Mouse (Mus musculus) mesoderm, embryonic 11.5 days (tissue): ENCODE measurements around the gene Mast1.
A peak's percentile ranks its signal among the peaks of the same experiment; 100 is the strongest.
"Not testable (repeated sequence)": the region's sequence is repeated elsewhere in the genome, so short reads cannot be mapped to it uniquely, and the experiment has no call there.

Source experiments
- DNase-seq: peaks from one replicate; pipeline ENCODE4 v3.0.0-alpha.2; 2012; ENCODE audit warnings: low read depth, low spot score

Gene Mast1

DNA sequence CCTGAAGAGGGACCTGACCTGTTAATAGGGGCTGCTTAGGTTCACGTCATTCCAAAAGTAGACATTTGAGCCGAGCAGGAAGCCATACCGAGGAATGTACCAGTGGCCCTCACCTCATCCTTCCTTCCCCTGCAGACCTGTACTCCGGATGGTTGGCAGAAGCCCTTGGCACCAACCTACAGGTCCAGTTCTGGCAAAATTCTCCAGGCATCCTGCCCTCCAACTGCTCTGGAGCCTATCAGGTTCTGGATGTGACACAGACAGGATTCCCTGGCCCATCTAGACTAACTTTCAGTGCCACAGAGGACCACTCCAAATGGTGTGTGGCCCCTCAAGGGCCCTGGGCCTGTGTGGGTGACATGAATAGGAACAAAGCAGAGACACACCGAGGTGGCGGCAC lies 26.6 kb downstream of the Mast1 start:
- DNase-seq: no peak

DNA sequence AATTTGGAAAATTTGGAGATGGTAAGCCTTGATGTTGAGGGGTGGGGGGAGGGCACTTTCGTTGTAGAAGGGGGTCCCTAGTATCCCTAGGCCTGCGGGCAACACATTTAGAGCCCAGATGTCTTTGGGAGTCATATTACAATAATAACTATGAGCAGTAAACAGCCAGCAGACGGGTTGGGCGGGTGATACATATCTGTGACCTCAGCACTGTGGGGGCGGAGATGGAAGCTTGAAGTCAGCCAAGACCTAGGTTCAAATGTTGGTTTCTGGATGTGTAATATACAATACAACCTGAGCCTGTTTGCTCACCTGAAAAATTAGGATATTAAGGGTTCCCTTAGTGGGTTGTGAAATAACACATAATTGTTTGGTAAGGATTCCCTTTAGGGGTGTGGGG lies 27.2 kb downstream of the Mast1 start:
- DNase-seq: no peak

DNA sequence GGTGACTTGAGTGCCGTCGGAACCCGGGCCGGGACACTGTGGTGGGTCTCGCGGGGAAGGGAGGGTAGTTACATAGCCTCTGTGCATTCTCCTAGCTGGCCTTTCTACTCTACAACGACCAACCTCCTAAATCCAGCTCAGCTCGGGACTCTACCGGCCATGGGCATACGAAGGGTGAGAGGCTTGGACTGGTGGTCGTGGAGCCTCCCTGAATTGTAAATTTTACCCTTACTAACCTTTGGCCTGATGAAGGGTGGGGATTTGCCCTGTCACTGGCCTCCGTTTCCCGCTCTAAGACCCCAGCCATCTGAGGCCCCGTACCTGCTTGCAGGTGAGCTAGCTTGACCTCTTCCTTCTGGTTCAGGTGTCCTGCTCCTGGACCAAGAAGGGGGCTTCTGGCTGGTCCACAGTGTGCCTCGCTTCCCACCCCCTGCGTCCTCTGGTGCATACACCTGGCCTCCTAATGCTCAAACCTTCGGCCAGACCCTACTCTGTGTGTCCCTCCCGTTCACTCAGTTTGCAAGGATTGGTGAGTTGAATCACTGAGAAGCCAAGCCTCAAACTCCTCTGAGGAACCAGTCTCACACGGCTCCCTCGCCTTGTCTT lies 27.9 kb downstream of the Mast1 start:
- DNase-seq: no peak

DNA sequence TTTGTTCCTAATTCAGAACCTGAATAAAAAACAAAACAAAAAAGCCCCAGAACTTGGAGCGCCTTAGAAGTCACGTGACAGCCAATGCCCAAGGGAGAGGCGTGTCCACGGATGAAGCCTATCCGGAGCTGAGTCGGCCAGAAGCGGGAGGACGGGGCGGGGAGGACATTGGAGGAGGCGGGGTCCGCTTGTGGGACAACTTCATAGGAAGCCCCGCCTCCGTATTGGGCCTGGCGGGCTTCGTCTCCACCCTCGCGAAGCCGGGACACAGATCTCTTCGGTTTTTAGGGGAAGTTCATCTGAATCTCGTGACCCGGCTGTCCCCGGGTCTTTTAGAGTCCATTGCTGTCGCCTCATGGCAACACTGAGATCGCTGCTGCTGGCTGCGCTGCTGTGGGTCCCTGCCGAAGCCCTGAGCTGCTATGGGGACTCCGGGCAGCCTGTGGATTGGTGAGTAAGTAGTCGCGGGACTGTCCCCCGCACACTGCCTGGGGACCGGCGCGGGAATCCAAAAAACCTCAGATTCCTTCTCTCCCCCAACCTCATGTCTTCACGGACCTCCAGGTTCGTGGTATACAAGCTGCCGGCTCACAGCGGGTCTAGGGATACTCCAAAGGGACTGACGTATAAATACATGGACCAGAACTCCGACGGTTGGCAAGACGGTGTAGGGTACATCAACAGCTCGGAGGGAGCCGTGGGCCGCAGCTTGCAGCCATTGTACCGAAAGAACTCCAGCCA lies 28.6 kb downstream of the Mast1 start, which contains the start of gene Dnase2a:
Gene Dnase2a (plus strand): TSS at position 140 of the 741 bp plus-strand sequence.
- peak; percentile 97 for DNase-seq

DNA sequence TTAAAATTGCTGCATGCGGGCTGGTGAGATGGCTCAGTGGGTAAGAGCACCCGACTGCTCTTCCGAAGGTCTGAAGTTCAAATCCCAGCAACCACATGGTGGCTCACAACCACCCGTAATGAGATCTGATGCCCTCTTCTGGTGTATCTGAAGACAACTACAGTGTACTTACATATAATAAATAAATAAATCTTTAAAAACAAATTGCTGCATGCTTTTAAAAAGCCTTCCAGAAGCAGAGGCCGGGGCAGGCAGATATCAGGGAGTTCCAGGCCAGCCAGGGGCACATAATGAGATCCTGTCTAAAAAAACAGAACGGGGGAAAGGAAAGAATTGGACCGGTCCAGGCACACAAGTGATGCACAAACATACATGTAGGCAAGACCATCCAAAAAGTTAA lies 29.2 kb downstream of the Mast1 start:
- DNase-seq: not testable (repeated sequence)

DNA sequence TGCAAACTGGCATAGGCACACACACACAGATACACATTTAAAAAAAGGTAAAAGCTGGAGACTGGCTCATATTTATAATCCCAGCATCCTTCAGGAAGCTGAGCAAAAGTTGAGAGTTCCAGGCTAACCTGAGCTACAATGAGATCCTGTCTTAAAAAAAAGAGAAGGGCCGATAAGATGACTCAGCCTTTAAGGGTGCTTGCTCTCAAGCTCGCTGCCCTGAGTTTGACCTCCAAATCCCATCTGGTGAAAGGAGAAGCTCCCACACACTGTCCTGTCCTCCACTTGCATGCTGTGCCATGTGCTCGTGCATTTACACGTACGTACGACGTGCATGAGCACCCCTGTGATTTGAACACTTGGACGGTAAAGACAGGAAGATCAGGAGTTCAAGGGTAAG lies 29.7 kb downstream of the Mast1 start:
- DNase-seq: no peak

DNA sequence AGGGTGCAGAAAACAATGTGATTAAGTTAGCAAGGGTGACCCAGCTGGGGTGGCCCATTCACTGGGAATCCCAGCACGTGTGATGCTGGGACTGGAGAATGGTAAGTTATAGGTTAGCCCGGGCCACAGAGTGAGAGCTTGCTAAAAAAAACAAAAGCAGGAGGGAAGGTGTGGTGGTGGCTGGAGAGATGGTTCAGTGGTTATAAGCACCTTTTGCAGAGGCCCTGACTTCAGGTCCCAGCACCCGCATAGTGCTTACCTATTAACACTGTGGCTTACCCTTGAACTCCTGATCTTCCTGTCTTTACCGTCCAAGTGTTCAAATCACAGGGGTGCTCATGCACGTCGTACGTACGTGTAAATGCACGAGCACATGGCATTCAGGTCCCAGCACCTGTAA lies 30.1 kb downstream of the Mast1 start:
- no peak for DNase-seq

DNA sequence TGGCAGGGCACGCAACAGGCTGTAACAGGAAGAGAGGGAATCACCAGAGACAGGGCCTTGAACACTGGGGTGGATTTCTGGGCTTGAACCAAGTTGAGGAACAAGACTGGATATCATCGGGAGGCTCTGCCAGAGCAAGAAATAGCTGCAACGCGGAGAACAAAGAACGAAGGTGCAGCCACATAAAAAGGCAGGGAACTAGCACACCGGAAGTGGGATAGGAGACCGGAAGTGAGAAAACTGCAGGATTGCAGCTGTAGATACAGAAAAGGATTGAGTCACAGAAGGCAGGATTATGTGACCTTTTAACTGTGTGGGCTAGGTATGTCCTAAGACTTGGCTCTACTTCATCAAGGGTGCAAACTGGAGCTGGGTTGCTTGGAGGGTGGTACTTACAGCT lies 32.8 kb downstream of the Mast1 start:
- DNase-seq: no peak

DNA sequence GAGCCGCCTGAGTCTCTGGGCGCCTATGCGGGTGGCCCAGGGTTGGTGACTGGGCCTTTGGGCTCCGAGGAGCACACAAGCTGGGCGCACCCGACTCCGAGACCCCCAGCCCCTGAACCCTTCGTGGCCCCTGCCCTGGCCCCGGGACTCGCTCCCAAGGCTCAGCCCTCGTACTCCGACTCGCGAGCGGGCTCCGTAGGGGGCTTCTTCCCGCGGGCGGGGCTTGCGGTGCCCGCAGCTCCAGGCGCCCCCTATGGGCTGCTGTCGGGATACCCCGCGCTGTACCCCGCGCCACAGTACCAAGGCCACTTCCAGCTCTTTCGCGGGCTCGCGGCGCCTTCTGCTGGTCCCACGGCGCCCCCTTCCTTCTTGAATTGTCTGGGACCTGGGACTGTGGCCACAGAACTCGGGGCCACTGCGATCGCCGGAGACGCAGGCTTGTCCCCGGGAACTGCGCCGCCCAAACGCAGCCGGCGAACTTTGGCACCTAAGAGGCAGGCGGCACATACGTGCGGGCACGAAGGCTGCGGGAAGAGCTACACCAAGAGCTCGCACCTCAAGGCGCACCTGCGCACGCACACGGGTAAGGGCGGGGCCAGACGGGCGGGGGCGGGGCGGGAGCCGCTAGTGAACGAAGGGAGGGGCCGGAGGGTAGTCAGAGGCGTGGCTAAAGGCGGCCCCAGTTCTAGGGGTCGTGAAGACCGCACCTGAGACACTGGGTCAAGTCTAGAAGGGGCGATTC lies 34.1 kb downstream of the Mast1 start:
- peak; percentile 90 for DNase-seq

DNA sequence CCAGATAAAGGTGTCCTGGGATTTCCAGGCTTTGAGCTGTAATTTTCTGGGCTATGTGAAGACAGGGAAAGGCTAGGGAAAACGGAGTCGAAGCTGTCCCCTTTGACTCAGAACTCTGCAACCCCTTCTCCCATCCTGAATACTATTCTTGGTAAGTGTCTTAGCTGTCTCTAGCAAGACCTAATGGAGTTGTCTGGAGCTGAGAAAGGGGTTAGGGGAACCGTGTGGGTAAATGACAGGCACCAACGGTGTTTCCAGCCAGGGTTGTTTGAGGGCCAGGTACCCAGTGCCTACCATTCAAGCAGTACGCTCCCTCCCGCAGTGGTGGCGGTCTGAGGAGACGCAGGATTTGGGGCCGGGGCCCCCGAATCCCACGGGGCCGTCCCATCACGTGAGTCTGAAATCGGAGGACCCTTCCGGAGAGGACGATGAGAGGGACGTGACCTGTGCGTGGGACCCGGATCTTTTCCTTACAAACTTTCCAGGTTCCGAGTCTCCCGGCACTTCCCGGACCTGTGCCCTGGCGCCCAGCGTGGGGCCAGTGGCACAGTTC lies 34.7 kb downstream of the Mast1 start:
- no peak for DNase-seq

DNA sequence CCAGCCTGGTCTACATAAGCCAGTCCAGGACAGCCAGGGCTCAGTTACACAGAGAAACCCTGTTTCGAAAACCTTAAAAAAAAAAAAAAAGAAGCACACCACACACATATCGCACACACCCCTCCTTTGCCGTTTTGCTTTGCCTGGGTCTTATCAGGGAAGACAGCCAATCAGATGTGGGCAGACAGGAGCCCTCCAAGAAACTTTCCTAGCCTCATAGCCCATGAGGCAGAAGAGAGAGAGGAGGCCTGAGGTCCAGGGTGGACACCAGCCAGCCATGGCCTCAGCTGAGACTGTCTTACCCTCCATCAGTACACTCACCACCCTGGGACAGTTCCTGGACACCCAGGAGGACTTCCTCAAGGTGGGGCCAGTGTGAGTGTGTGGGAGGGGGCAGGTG lies 35.4 kb downstream of the Mast1 start, which contains the start of gene Klf1:
Gene Klf1 (plus strand): TSS at position 177 of the 400 bp plus-strand sequence.
- no peak for DNase-seq

DNA sequence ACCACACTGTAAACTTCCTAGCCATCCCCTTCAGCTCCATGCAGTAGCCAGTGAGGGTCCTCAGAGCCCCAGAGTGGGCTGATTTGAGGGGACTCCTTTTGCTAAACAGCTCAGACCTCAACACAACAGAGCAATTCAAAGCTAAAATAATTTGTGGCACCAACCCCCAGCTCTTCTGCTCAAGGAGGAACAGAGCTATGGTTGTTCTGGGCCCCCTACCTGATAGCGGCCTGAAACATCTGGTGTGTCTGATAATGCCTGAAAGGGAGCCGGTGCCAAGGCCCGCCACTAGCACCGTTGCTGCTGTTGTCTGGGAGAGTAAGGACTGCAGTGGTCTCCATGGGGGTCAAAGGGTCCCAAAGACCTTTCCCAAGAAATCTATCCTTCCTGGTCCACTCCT lies 36.1 kb downstream of the Mast1 start:
- DNase-seq: no peak

DNA sequence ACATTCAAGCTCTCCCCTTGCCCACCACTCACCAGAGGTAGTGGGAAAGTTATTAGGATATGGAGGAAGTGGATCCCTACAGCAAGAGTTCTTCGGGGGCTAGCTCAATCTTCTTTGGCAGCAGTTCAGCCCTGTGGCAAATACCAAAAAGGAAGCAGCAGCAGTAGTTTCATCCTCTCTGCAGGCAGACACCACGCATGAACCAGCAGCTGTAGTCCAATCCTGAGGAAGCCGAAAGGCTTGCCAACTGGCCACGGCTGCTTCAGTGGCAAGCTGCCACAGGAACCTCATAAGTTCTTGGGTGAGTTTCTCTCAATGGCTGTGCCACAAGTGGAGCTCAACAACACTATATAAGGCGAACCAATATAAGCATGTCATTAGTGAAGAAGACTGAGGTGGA lies 41.2 kb downstream of the Mast1 start:
- DNase-seq: no peak

DNA sequence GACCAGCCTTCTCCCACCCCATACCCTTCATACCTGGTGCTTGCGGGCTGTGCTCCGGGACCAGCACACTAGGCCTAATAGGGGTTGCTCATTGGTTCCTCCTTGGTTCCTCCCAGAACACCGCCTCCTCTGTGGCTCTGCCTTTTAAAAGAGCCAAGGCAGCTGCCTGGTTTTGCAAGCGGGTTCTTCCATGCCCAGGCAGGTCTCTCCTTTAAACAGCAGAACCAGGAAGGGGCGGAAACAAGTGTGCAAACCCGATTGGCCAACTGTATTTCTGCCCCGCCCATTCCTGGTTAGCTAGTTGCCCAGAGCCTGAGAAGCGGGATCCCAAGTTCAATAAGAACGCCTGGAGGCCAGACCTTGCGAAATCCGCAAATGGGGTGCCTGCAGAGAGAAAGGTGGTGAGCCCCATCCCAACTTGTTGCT lies 43.4 kb downstream of the Mast1 start, which contains the start of gene Gcdh:
Gene Gcdh (minus strand): TSS at position 213 of the 426 bp plus-strand sequence.
- peak; percentile 92 for DNase-seq

DNA sequence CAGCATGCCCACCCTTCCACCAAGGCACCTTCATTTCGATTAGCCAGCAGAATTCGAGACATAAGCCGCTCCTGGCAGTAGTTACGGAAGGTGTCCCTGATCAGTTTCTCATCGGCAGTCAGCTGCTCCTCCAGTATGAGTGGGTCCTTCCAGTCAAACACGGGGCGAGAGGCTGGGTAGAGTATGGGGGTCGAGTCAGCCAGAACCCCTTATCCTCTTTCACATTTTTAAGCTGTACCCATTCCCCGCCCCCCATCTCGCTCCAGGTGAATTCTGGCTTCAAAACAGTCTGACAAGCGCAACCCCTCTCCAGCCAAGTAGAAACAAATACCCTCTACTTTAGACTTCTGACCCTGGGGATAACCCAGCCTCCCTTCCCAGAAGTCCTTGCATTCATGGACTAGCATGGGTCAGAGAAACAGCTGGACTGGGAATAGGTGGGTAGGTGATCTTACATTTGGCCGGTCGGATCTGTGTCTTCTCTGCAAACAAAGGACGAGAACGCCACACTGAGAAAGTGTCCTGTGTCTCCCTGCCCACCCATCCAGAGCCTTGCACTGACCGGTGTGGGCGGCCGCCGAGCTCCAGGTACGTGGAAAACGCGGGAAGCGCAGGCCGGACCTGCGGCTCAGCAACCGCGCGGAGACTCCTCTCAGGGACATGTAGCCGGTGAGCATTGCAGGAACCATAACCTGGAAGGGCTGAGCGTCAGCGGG lies 44.0 kb downstream of the Mast1 start:
- no peak for DNase-seq

DNA sequence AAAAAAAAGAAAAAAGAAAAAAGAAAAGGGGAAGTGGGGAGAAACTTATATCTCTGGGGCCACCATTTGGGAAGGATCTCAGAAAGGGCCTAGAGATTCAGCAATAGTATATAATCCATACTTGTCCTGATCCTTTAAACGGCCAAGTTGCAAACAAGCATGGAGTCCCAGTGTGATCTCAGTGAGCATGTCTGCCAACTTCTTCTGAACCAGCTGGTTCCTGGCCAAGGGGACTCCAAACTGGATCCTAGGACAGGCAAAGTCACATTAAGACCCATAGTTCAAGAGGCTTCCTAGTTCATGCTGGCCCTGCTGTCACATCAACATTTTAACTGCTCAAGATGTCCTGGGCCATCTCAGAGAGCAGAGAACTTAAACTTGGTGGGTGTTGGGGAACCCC lies 48.0 kb downstream of the Mast1 start:
- no peak for DNase-seq

DNA sequence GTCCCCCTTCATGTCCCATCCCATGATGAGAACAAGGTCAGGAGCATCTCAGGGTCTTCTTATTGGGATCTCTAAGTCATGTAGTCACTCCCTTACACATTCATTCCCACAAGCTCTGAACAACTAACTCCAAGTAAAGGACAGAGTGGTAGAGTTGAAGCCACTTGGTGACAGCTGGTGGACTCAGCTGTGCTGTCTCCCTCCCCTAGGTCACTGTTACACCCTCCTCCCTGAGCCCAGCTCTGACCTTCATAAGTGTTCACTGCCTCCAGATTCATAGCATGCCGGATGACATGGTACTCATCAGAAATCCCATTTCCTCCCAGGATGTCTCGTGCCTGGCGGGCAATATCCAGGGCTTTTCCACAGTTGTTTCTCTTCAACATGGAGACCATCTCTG lies 48.9 kb downstream of the Mast1 start:
- DNase-seq: no peak

DNA sequence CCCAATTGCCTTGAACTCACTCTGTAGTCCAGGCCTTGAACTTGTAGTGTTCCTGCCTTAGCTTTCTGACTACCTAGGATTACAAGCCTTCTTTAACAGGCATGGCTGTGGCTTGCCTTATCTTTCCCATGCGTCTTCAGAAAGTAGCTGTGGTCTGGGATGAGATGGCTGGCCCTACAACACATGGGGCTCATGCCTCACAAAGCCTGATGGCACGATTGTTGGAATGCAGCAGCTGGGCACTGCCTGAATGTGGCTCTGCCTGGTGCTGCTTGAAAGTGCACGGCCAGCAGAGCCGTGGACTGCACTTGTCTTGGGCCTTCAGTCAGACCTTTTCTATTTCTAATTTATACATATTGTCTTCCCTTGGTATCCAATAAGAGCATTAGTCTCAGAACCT lies 52.4 kb downstream of the Mast1 start:
- DNase-seq: no peak

DNA sequence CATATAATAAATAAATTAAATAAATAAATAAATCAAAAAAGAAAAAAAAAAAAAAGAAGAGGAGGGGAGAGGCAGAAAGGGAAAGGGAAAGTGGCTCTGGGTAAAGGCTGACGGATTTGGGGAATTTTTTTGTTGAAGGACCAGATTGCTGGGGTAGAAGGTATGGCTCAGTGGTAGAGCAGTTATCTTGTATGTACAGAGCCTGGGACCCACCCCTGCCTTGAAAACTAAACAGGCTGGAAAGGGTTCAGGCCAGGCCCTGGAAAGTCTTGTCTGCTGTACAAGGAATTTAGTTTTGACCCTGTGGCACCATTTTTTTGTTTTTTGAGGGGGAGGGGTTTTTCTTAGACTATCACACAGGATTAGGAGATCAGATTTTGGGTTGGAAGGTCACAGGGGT lies 58.2 kb downstream of the Mast1 start:
- DNase-seq: no peak

DNA sequence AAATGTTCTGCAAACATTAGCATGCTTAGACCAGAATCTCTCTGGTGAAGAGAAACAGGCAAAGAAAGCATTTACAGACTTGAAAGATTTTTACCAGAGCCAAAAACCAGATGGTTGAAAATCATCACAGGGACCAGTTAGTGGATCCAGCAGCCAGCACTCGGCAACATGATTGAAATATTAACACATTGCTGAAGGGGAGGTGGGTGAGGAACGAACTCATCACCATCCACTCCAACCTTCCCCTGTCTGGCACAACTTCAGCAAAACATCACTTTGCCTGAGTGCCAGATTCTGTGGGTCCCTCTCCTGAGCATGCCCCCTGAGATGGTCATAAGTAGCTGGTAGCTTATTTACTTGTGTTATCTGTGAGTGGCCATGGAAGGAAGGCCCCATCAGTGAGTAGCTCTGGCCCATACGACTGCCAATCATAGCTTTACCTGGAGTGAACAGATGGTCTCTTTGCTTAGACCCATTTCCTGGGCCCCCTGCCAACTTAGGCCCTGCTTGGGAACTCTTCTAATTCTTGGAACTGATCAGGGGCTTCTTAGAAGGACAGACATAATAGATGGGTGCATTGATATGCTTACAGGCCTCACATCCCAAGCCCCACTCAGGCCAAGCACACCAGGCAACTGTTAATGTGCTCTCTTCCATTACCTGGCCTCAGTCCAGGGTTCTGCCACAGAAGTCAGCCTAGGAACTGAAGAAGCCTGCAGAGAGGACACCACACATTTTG lies 59.7 kb downstream of the Mast1 start:
- no peak for DNase-seq

DNA sequence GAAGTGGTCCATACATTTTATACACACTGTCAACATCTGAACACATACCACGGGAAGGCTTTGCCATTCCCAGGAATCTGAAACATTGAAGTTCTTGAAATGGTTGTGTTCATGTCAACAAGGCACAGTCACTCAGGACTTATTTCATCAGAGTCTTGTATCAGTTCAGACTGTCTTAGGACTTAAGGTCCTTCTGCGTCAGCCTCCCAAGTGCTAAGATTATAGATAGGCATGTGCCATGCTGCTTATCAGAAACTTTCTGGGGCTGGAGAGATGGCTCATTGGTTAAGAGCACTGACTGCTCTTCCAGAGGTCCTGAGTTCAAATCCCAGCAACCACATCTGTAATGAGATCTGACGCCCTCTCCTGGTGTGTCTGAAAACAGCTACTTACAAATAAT lies 62.8 kb downstream of the Mast1 start:
- DNase-seq: no peak
